24 mouse cellular contexts compared by ENCODE assay signal in genomic region chr17:16157135-16157534, GRCm38 (mm10).
DNase-seq lines count a peak whose midpoint lies in the region; ATAC-seq and TF ChIP-seq lines count a peak whose summit lies in the region.
"Had no signal": no experiment of that assay in that cellular context is flagged by ENCODE, and none has a peak within 500 bp of the region (broad histone marks: within the 10 kb centered on the region; RNA-seq: fewer than 3 reads in every experiment).

No protein-coding gene starts in this region.

- peak overlapping the region; percentile 18; the same call in 1 of the 2 replicates for H3K27ac ChIP-seq in hindbrain, embryonic 10.5 days
- H3K27ac ChIP-seq in hindbrain, embryonic 14.5 days: no peak overlapping the region
- H3K27ac ChIP-seq in neural tube, embryonic 14.5 days (ENCODE audit: low read depth, low read length): no peak overlapping the region
- no peak overlapping the region for H3K27ac ChIP-seq in hindbrain, postnatal 0 days
- H3K27ac ChIP-seq: heart, embryonic 13.5 days; liver, embryonic 15.5 days; stomach, postnatal 0 days had no signal

- H3K4me3 ChIP-seq in hindbrain, embryonic 10.5 days: no peak overlapping the region
- H3K4me3 ChIP-seq in hindbrain, embryonic 14.5 days (replicated peaks; ENCODE audit: low read length): no peak overlapping the region
- H3K4me3 ChIP-seq in neural tube, embryonic 14.5 days (ENCODE audit: low read depth, low read length): no peak overlapping the region
- no peak overlapping the region for H3K4me3 ChIP-seq in hindbrain, postnatal 0 days (ENCODE audit: low read length)
- H3K4me3 ChIP-seq: heart, embryonic 13.5 days; liver, embryonic 15.5 days had no signal

- no peak for DNase-seq in hindbrain, embryonic 10.5 days (ENCODE audit: low spot score)
- no peak for DNase-seq in hindbrain, embryonic 14.5 days (ENCODE audit: low spot score)
- no peak for DNase-seq in neural tube, embryonic 10.5 days (ENCODE audit: extremely low spot score, low spot score)
- peak; percentile 6 for DNase-seq in hindbrain, postnatal 0 days (ENCODE audit: low spot score)
- DNase-seq in urinary bladder, postnatal 10 days (ENCODE audit: low spot score): no peak
- DNase-seq in spleen, adult 12 weeks (ENCODE audit: low spot score): no peak
- DNase-seq: adrenal gland, postnatal 14 days; cerebellum, adult 2 months; cerebellum, postnatal 14 days; gastrocnemius, postnatal 10 days; kidney, adult 18-20 months; kidney, postnatal 4 days; layer of hippocampus, postnatal 36 days; liver; lung, postnatal 14 days; right cerebral cortex, adult 18-20 months; thymus, adult 18-20 months; thymus, postnatal 25 days had no signal

- H3K36me3 ChIP-seq in hindbrain, embryonic 10.5 days: no peaks in the 10 kb centered on the region
- H3K36me3 ChIP-seq in hindbrain, embryonic 14.5 days (replicated peaks; ENCODE audit: control insufficient read depth, insufficient read depth): no peaks in the 10 kb centered on the region
- no peaks in the 10 kb centered on the region for H3K36me3 ChIP-seq in neural tube, embryonic 14.5 days (ENCODE audit: control insufficient read depth, insufficient read depth, low read length)
- H3K36me3 ChIP-seq in hindbrain, postnatal 0 days (ENCODE audit: insufficient read depth, low read length): no peaks in the 10 kb centered on the region
- H3K36me3 ChIP-seq: heart, embryonic 13.5 days; liver, embryonic 15.5 days had no signal

- no peak for ATAC-seq in hindbrain, embryonic 14.5 days (ENCODE audit: low FRiP score)
- ATAC-seq in neural tube, embryonic 14.5 days (ENCODE audit: low read depth): peak; percentile 38; the same call in 1 of the 2 replicates
- no peak for ATAC-seq in hindbrain, postnatal 0 days
- ATAC-seq: CD4-positive, CD25-positive, alpha-beta regulatory T cell, adult 4 months had no signal

- H3K9me3 ChIP-seq in hindbrain, embryonic 10.5 days: peaks cover 4% of the 10 kb centered on the region; the same call in 1 of the 2 replicates
- no peaks in the 10 kb centered on the region for H3K9me3 ChIP-seq in hindbrain, embryonic 14.5 days (ENCODE audit: control insufficient read depth, low read length)
- no peaks in the 10 kb centered on the region for H3K9me3 ChIP-seq in neural tube, embryonic 14.5 days (ENCODE audit: control insufficient read depth, low read length)
- H3K9me3 ChIP-seq in hindbrain, postnatal 0 days (ENCODE audit: low read length): no peaks in the 10 kb centered on the region
- H3K9me3 ChIP-seq: heart, embryonic 13.5 days; liver, embryonic 15.5 days had no signal

- 56% methylated on average over 5 of the region's 5 CpGs for WGBS in hindbrain, embryonic 10.5 days
- 29% methylated on average over 5 of the region's 5 CpGs for WGBS in hindbrain, embryonic 14.5 days
- 42% methylated on average over 5 of the region's 5 CpGs for WGBS in neural tube, embryonic 14.5 days
- WGBS in hindbrain, postnatal 0 days: 40% methylated on average over 5 of the region's 5 CpGs

- peaks cover 16% of the 10 kb centered on the region for H3K4me1 ChIP-seq in hindbrain, embryonic 10.5 days (replicated peaks)
- 0 out of 2 replicates have a peak, but pooled peaks cover 9% of the 10 kb centered on the region for H3K4me1 ChIP-seq in hindbrain, embryonic 14.5 days (replicated peaks; ENCODE audit: control insufficient read depth, insufficient read depth, low read length)
- H3K4me1 ChIP-seq in neural tube, embryonic 14.5 days (ENCODE audit: control insufficient read depth, insufficient read depth, low read length): no peaks in the 10 kb centered on the region
- H3K4me1 ChIP-seq in hindbrain, postnatal 0 days (ENCODE audit: insufficient read depth, low read length): no peaks in the 10 kb centered on the region
- H3K4me1 ChIP-seq: heart, embryonic 13.5 days; liver, embryonic 15.5 days had no signal

- no peak overlapping the region for H3K9ac ChIP-seq in hindbrain, embryonic 14.5 days
- no peak overlapping the region for H3K9ac ChIP-seq in neural tube, embryonic 14.5 days (replicated peaks; ENCODE audit: low read depth, low read length)
- no peak overlapping the region for H3K9ac ChIP-seq in hindbrain, postnatal 0 days (replicated peaks; ENCODE audit: low read length)
- H3K9ac ChIP-seq: heart, embryonic 13.5 days; liver, embryonic 15.5 days; lung, embryonic 14.5 days had no signal

- no peak for TF ChIP-seq CTCF in hindbrain, postnatal 0 days (IDR thresholded peaks at IDR 0.05; ENCODE audit: low read depth)

- H3K27me3 ChIP-seq in hindbrain, embryonic 10.5 days (ENCODE audit: insufficient read depth, poor library complexity, severe bottlenecking): no peaks in the 10 kb centered on the region
- no peaks in the 10 kb centered on the region for H3K27me3 ChIP-seq in hindbrain, embryonic 14.5 days (ENCODE audit: control insufficient read depth, insufficient read depth, low read length)
- no peaks in the 10 kb centered on the region for H3K27me3 ChIP-seq in neural tube, embryonic 14.5 days (ENCODE audit: control insufficient read depth, insufficient read depth, low read length)
- no peaks in the 10 kb centered on the region for H3K27me3 ChIP-seq in hindbrain, postnatal 0 days (ENCODE audit: insufficient read depth, low read length)
- H3K27me3 ChIP-seq: heart, embryonic 13.5 days; liver, embryonic 15.5 days had no signal

- no peak overlapping the region for H3K4me2 ChIP-seq in hindbrain, embryonic 14.5 days (replicated peaks)
- H3K4me2 ChIP-seq in neural tube, embryonic 14.5 days (ENCODE audit: low read depth, low read length): no peak overlapping the region
- H3K4me2 ChIP-seq in hindbrain, postnatal 0 days (ENCODE audit: low read depth, low read length): no peak overlapping the region
- H3K4me2 ChIP-seq: heart, embryonic 13.5 days; liver, embryonic 15.5 days; lung, embryonic 14.5 days had no signal
